19 mouse cellular contexts compared by ENCODE assay signal in genomic region chr3:38312834-38313233, GRCm38 (mm10).
"Had no signal": no experiment of that assay in that cellular context is flagged by ENCODE, and none has a peak within 500 bp of the region (broad histone marks: within the 10 kb centered on the region; RNA-seq: fewer than 3 reads in every experiment).

No protein-coding gene starts in this region.

- H3K9ac ChIP-seq: forebrain, postnatal 0 days; heart, embryonic 12.5 days; hindbrain, embryonic 13.5 days; intestine, embryonic 15.5 days; limb, embryonic 12.5 days; liver, embryonic 13.5 days; liver, embryonic 15.5 days had no signal

- H3K9me3 ChIP-seq: heart, embryonic 12.5 days; hindbrain, embryonic 13.5 days; intestine, embryonic 15.5 days; limb, embryonic 12.5 days; liver, embryonic 13.5 days; liver, embryonic 15.5 days had no signal

- H3K36me3 ChIP-seq: heart, embryonic 12.5 days; hindbrain, embryonic 13.5 days; intestine, embryonic 15.5 days; limb, embryonic 12.5 days; liver, embryonic 13.5 days; liver, embryonic 15.5 days had no signal

- ATAC-seq: forebrain, postnatal 0 days; hindbrain, embryonic 16.5 days; inflammation-experienced regulatory T-cells, adult 6 months; intestine, embryonic 15.5 days; intestine, postnatal 0 days had no signal

- H3K4me2 ChIP-seq: heart, embryonic 12.5 days; hindbrain, embryonic 13.5 days; intestine, embryonic 15.5 days; limb, embryonic 12.5 days; liver, embryonic 11.5 days; liver, embryonic 13.5 days; liver, embryonic 15.5 days had no signal

- DNase-seq: forebrain, postnatal 0 days; gastrocnemius, postnatal 10 days; gastrocnemius, postnatal 36 days; kidney, adult 18-20 months; kidney, postnatal 4 days; left cerebral cortex, postnatal 4 days; liver; liver, embryonic 13.5 days had no signal

- H3K27ac ChIP-seq: hindbrain, embryonic 13.5 days; intestine, embryonic 15.5 days; layer of hippocampus, adult 2 months; left cerebral cortex, adult 2 months; limb, embryonic 12.5 days; liver, embryonic 13.5 days; liver, embryonic 15.5 days had no signal

- H3K4me3 ChIP-seq: heart, embryonic 12.5 days; hindbrain, embryonic 13.5 days; intestine, embryonic 15.5 days; layer of hippocampus, adult 2 months; left cerebral cortex, adult 2 months; limb, embryonic 12.5 days; liver, embryonic 13.5 days; liver, embryonic 15.5 days had no signal

- H3K4me1 ChIP-seq: hindbrain, embryonic 13.5 days; intestine, embryonic 15.5 days; liver, embryonic 13.5 days; liver, embryonic 15.5 days had no signal

- H3K27me3 ChIP-seq: heart, embryonic 12.5 days; hindbrain, embryonic 13.5 days; intestine, embryonic 15.5 days; limb, embryonic 12.5 days; liver, embryonic 13.5 days; liver, embryonic 15.5 days had no signal
